Mouse (Mus musculus): Measurements from ENCODE around the gene Tecr.
"Not testable (repeated sequence)": the region's sequence is repeated elsewhere in the genome, so short reads cannot be mapped to it uniquely, and the experiment has no call there.

Tecr gene

GRCm38 (mm10) chr8:83579676-83580075 lies 28.1 kb downstream of the Tecr start:
- DNase-seq = no peak

GRCm38 (mm10) chr8:83578131-83579055 lies 29.4 kb downstream of the Tecr start:
- DNase-seq = no peak

- DNase-seq = no peak
Observed at GRCm38 (mm10) chr8:83577384-83577791, 30.4 kb downstream of the Tecr start.

GRCm38 (mm10) chr8:83576921-83577320 lies 30.9 kb downstream of the Tecr start:
- DNase-seq = no peak

- DNase-seq = no peak
Observed at GRCm38 (mm10) chr8:83576516-83576895, 31.3 kb downstream of the Tecr start.

GRCm38 (mm10) chr8:83575561-83576515 lies 31.9 kb downstream of the Tecr start:
- DNase-seq = no peak

- no peak for DNase-seq
Observed at GRCm38 (mm10) chr8:83574631-83575315, 33.0 kb downstream of the Tecr start.

- DNase-seq = no peak
Observed at GRCm38 (mm10) chr8:83573140-83573875, 34.5 kb downstream of the Tecr start.

GRCm38 (mm10) chr8:83572246-83572812 lies 35.4 kb downstream of the Tecr start:
- no peak for DNase-seq

- DNase-seq = no peak
Observed at GRCm38 (mm10) chr8:83571791-83572190, 36.0 kb downstream of the Tecr start.

- not testable (repeated sequence) for DNase-seq
Observed at GRCm38 (mm10) chr8:83571001-83571340, 36.8 kb downstream of the Tecr start.

- no peak for DNase-seq
Observed at GRCm38 (mm10) chr8:83570272-83571000, 37.3 kb downstream of the Tecr start.

GRCm38 (mm10) chr8:83569165-83569564 lies 38.6 kb downstream of the Tecr start:
- DNase-seq = no peak

- DNase-seq = no peak
Observed at GRCm38 (mm10) chr8:83568755-83569154, 39.0 kb downstream of the Tecr start.

GRCm38 (mm10) chr8:83568128-83568527 lies 39.6 kb downstream of the Tecr start:
- no peak for DNase-seq

- DNase-seq = no peak
Observed at GRCm38 (mm10) chr8:83567668-83568067, 40.1 kb downstream of the Tecr start.

- DNase-seq = peak; percentile 93
Observed at GRCm38 (mm10) chr8:83566469-83567395, 41.0 kb downstream of the Tecr start, which contains the start of gene Ndufb7. Ndufb7 (plus strand) TSS chr8:83566671.

GRCm38 (mm10) chr8:83565731-83566375 lies 41.9 kb downstream of the Tecr start:
- peak; percentile 56 for DNase-seq

- DNase-seq = no peak
Observed at GRCm38 (mm10) chr8:83563246-83563645, 44.5 kb downstream of the Tecr start.

Measured in embryo, embryonic 11 days (tissue).